ENCODE assay signal across 8 mouse cellular contexts in the genomic region with DNA sequence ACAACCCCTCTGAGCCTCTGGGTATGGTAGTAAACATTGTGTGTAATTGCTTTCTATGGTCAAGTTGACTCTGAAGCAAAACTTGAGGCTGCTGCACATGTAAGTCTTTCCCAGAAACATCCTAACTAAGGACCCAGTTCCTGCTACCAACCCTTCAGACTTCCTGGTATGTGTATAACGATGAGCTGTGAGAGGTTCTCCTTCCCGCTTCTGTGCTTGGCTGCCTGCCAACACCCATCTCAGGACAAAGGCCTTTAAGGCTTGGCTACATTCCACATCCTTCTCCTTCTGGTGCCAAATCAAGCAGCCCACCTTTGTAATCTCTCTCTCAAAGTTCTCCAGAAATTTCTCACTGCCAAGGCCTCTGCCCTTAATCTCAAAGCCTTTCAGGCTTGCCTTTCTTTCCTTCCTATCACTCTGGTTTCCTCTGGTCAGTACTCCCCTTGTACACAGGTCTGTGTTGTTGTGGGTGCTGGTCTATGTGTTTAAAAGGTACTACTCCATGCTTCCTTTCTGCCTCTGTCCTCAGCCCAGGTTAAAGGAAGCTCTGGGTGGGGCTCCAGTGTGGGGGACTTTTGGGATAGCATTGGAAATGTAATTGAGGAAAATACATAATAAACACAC.
DNase-seq lines count a peak whose midpoint lies in the region; ATAC-seq lines count a peak whose summit lies in the region.

No protein-coding gene starts in this region.

- H3K36me3 ChIP-seq in heart, embryonic 16.5 days (ENCODE audit: control insufficient read depth, insufficient read depth), result no peaks in the 10 kb centered on the region
- H3K36me3 ChIP-seq in lung, embryonic 16.5 days (ENCODE audit: control insufficient read depth, insufficient read depth, low read length), result no peaks in the 10 kb centered on the region

- 0% methylated on average over 2 of the region's 2 CpGs for WGBS in heart, embryonic 16.5 days
- 2% methylated on average over 2 of the region's 2 CpGs for WGBS in lung, embryonic 16.5 days

- no peak overlapping the region for H3K4me2 ChIP-seq in heart, embryonic 16.5 days (ENCODE audit: low read depth, low read length)
- H3K4me2 ChIP-seq in lung, embryonic 16.5 days (ENCODE audit: low read depth, low read length), result no peak overlapping the region

- DNase-seq in heart, adult 11 months, result peak; percentile 73
- no peak for DNase-seq in heart, adult 9 months (ENCODE audit: low spot score in 2 of 2)
- peak; percentile 26 for DNase-seq in R1 (ENCODE audit: low read depth, low spot score)
- peak; percentile 3 for DNase-seq in yolk sac, embryonic 10.5 days (ENCODE audit: low spot score)
- DNase-seq in c-Kit-positive CD71-positive TER-119-positive erythroid progenitor cells, embryonic 14.5 days (ENCODE audit: low spot score), result no peak
- no peak for DNase-seq in gastrocnemius, adult 8-10 months (ENCODE audit: low spot score in 2 of 2)

- H3K27ac ChIP-seq in heart, embryonic 16.5 days (ENCODE audit: low read length), result no peak overlapping the region; the same call in 1 of the 2 replicates
- H3K27ac ChIP-seq in lung, embryonic 16.5 days (ENCODE audit: low read length), result peak overlapping the region; percentile 50

- H3K4me3 ChIP-seq in heart, embryonic 16.5 days (ENCODE audit: low read length), result no peak overlapping the region
- no peak overlapping the region for H3K4me3 ChIP-seq in lung, embryonic 16.5 days (ENCODE audit: low read length)

- peak; percentile 65 for ATAC-seq in heart, embryonic 16.5 days (replicated peaks; ENCODE audit: extremely low read depth, insufficient read depth, low FRiP score)
- peak; percentile 98 for ATAC-seq in lung, embryonic 16.5 days (ENCODE audit: low read depth)

- H3K9me3 ChIP-seq in heart, embryonic 16.5 days (replicated peaks; ENCODE audit: control insufficient read depth, low read length), result no peaks in the 10 kb centered on the region
- H3K9me3 ChIP-seq in lung, embryonic 16.5 days (ENCODE audit: control insufficient read depth, low read length), result no peaks in the 10 kb centered on the region

- no peaks in the 10 kb centered on the region for H3K27me3 ChIP-seq in heart, embryonic 16.5 days (ENCODE audit: control insufficient read depth, insufficient read depth, low read length)
- H3K27me3 ChIP-seq in lung, embryonic 16.5 days (ENCODE audit: control insufficient read depth, insufficient read depth, low read depth, low read length), result no peaks in the 10 kb centered on the region

- H3K9ac ChIP-seq in heart, embryonic 16.5 days (ENCODE audit: low read length), result no peak overlapping the region
- H3K9ac ChIP-seq in lung, embryonic 16.5 days (ENCODE audit: low read length), result no peak overlapping the region

- H3K4me1 ChIP-seq in heart, embryonic 16.5 days (ENCODE audit: control insufficient read depth, insufficient read depth, low read length), result no peaks in the 10 kb centered on the region
- H3K4me1 ChIP-seq in lung, embryonic 16.5 days (replicated peaks; ENCODE audit: control insufficient read depth, insufficient read depth, low read length), result no peaks in the 10 kb centered on the region

Comparison
In these comparisons a context has a peak if more than half of its experiments do, and no peak if none do; other contexts are left out.
1. DNase-seq: peak in heart, adult 11 months (single experiment), R1 (single experiment) and yolk sac, embryonic 10.5 days (single experiment); none in heart, adult 9 months (0 of 2), c-Kit-positive CD71-positive TER-119-positive erythroid progenitor cells, embryonic 14.5 days (single experiment) and gastrocnemius, adult 8-10 months (0 of 2).